Mouse (Mus musculus) heart, embryonic 13.5 days (tissue): Measurements from ENCODE around the gene Boc. TPM values are rescaled to one million over a fixed set of nuclear protein-coding genes. Genes with fewer than 3 reads are reported as not detected.
A peak's percentile ranks its signal among the peaks of the same experiment; 100 is the strongest.

Experiments used
- ATAC-seq: fragments of 200-750 bp; cut with Nextera tagmentation; 2 replicates; pipeline ENCODE4 v1.8.0; 2017; ENCODE audit warnings: moderate TSS enrichment; ENCODE audit not compliant: insufficient number of reproducible peaks, low FRiP score, low TSS enrichment; ENCODE audit errors: extremely low read depth
- H3K27ac ChIP-seq: fragments of 300-500 bp; sonication (generic); replicated peaks from 2 replicates; pipeline ENCODE4 v1.5.1; 2015; ENCODE audit warnings: moderate library complexity, mild to moderate bottlenecking, inconsistent platforms
- H3K27me3 ChIP-seq: fragments of 300-500 bp; sonication (generic); replicated peaks from 2 replicates; pipeline ENCODE4 v1.6.1; 2015; ENCODE audit warnings: mild to moderate bottlenecking, inconsistent platforms
- H3K36me3 ChIP-seq: fragments of 300-500 bp; sonication (generic); 2 replicates; pipeline ENCODE4 v1.6.1; 2015; ENCODE audit warnings: mild to moderate bottlenecking, inconsistent platforms
- H3K4me1 ChIP-seq: fragments of 300-500 bp; sonication (generic); 2 replicates; pipeline ENCODE4 v1.6.1; 2015; ENCODE audit warnings: inconsistent platforms
- H3K4me2 ChIP-seq: fragments of 300-500 bp; sonication (generic); 2 replicates; pipeline ENCODE4 v1.6.1; 2015; ENCODE audit warnings: inconsistent platforms, mild to moderate bottlenecking, moderate library complexity
- H3K4me3 ChIP-seq: fragments of 300-500 bp; sonication (generic); 2 replicates; pipeline ENCODE4 v1.5.1; 2015; ENCODE audit warnings: moderate library complexity, mild to moderate bottlenecking, inconsistent platforms
- H3K9ac ChIP-seq: fragments of 300-500 bp; sonication (generic); 2 replicates; pipeline ENCODE4 v1.6.1; 2015; ENCODE audit warnings: inconsistent platforms, mild to moderate bottlenecking, moderate library complexity
- H3K9me3 ChIP-seq: fragments of 300-500 bp; sonication (generic); 2 replicates; pipeline ENCODE4 v1.6.1; 2016; ENCODE audit warnings: inconsistent platforms
- WGBS: fragments of 180-500 bp; shearing (Covaris S2); methylation state at CpG from one replicate; pipeline ENCODE4 v1.1.7; 2015; ENCODE audit warnings: mixed read lengths; 5-methylcytosine and 5-hydroxymethylcytosine counted together
- polyA plus RNA-seq: library from polyadenylated mRNA; unstranded; fragments of >200 nt; fragmentation: Nextera tagmentation; extraction: Ambion mirVana; gene quantifications from 2 replicates; pipeline ENCODE4 v1.2.1, GENCODE M21; 2015

Gene Boc
- polyA plus RNA-seq, 1 experiment from 2014 or later, result 10.0 TPM

GRCm38 (mm10) chr16:44552036-44552435 lies 6.7 kb downstream of the Boc start:
- no peak overlapping the region for H3K9ac ChIP-seq
- 75% methylated on average over 2 of the region's 2 CpGs for WGBS
- no peak for ATAC-seq
- no peaks in the 10 kb centered on the region for H3K27me3 ChIP-seq
- H3K36me3 ChIP-seq, result peaks cover 12% of the 10 kb centered on the region
- H3K4me3 ChIP-seq, result no peak overlapping the region
- no peak overlapping the region for H3K27ac ChIP-seq
- no peak overlapping the region; the same call in 1 of the 2 replicates for H3K4me2 ChIP-seq
- H3K9me3 ChIP-seq, result no peaks in the 10 kb centered on the region
- peaks cover 64% of the 10 kb centered on the region for H3K4me1 ChIP-seq

GRCm38 (mm10) chr16:44551491-44551890 lies 7.2 kb downstream of the Boc start:
- Histone ChIP-seq H3K4me3 (no peak overlapping the region), H3K9me3 (no peaks in the 10 kb centered on the region), H3K9ac (no peak overlapping the region), H3K4me2 (no peak overlapping the region), H3K4me1 (peaks cover 63% of the 10 kb centered on the region), H3K27me3 (no peaks in the 10 kb centered on the region), H3K36me3 (peaks cover 12% of the 10 kb centered on the region), H3K27ac (no peak overlapping the region)
- 58% methylated on average over 5 of the region's 5 CpGs for WGBS
- no peak for ATAC-seq

DNA sequence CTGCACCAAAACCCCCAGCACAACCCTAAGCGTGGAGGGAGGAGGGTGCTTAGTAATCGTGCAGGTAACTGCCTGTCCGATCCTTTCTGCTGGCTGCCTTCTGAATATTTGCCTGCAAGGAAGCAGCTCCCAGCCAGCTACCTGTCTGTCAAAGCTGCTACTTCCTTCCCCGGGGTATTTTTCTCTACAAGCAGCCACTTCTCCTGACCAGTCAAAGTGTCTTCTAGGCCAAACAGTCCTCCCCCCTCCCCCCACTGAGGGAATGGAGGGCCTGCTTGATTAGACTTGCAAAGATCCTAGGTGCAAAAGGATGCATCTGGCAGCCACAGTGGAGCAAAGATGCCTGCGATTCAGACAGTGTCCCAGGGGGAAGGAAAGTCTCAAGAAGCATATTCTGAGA lies 7.9 kb downstream of the Boc start:
- 18% methylated on average over 5 of the region's 5 CpGs for WGBS
- H3K27ac ChIP-seq, result no peak overlapping the region
- no peak for ATAC-seq
- H3K9me3 ChIP-seq, result no peaks in the 10 kb centered on the region
- peaks cover 65% of the 10 kb centered on the region for H3K4me1 ChIP-seq
- no peak overlapping the region for H3K4me2 ChIP-seq
- no peak overlapping the region for H3K4me3 ChIP-seq
- peaks cover 12% of the 10 kb centered on the region for H3K36me3 ChIP-seq
- no peaks in the 10 kb centered on the region for H3K27me3 ChIP-seq
- H3K9ac ChIP-seq, result peak overlapping the region; percentile 50

DNA sequence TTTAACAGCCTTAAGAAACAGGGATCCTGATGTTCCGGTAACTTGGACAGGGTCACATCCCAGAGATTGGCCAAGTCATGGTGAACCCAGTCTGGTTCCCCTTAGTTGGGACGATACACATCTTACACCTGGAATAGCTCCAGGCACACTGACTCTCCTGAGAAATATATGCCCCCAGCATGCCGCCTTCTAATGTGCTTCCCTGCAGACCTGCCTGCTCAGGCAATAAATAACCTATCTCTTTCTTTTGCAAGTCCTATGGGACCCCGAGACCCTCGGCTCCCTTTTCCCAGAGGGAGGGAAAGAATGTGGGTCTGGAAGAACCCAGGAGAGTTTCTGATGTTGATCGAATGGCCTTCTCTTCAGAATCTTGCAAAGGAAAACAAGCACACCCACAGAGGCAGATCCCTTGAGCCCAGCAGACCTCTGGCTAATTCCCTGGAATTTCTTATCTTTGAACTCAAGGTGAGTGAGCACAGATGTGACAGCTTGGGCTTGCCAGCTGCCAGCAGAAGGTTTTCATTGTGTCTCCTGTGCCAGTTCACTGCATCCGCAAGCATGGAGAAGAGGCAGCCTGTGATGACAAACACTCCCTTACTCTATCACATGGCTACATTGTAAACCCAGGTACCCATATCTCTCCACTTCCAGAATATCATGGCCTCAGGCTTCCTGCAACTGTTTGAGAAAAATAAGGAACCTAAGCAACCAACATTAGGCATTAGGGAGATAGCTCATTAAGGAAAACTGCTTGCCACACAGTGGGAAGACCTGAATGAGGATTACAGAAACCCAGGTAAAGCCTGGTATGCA lies 8.6 kb downstream of the Boc start:
- Histone ChIP-seq H3K4me3 (no peak overlapping the region), H3K27ac (no peak overlapping the region; the same call in 1 of the 2 replicates), H3K9me3 (no peaks in the 10 kb centered on the region), H3K4me2 (0 out of 2 replicates have a peak overlapping the region, but pooled peaks have one; percentile 4), H3K4me1 (peaks cover 73% of the 10 kb centered on the region), H3K9ac (no peak overlapping the region), H3K36me3 (peaks cover 12% of the 10 kb centered on the region), H3K27me3 (no peaks in the 10 kb centered on the region)
- ATAC-seq, result no peak
- 26% methylated on average over 7 of the region's 7 CpGs for WGBS

GRCm38 (mm10) chr16:44549381-44549780 lies 9.3 kb downstream of the Boc start:
- no peaks in the 10 kb centered on the region for H3K9me3 ChIP-seq
- H3K4me2 ChIP-seq, result 0 out of 2 replicates have a peak overlapping the region, but pooled peaks have one; percentile 4
- peaks cover 12% of the 10 kb centered on the region for H3K36me3 ChIP-seq
- H3K9ac ChIP-seq, result no peak overlapping the region
- no peak overlapping the region for H3K4me3 ChIP-seq
- no peaks in the 10 kb centered on the region for H3K27me3 ChIP-seq
- no peak for ATAC-seq
- H3K27ac ChIP-seq, result no peak overlapping the region
- 64% methylated on average over 6 of the region's 6 CpGs for WGBS
- peaks cover 75% of the 10 kb centered on the region for H3K4me1 ChIP-seq

- 88% methylated on average over 1 of the region's 1 CpGs for WGBS
- H3K9me3 ChIP-seq, result no peaks in the 10 kb centered on the region
- no peak overlapping the region for H3K27ac ChIP-seq
- H3K4me1 ChIP-seq, result peaks cover 80% of the 10 kb centered on the region
- H3K36me3 ChIP-seq, result peaks cover 12% of the 10 kb centered on the region
- no peak overlapping the region for H3K4me2 ChIP-seq
- H3K9ac ChIP-seq, result no peak overlapping the region
- H3K4me3 ChIP-seq, result no peak overlapping the region
- no peak for ATAC-seq
- H3K27me3 ChIP-seq, result no peaks in the 10 kb centered on the region
Measured at GRCm38 (mm10) chr16:44547976-44548375, 10.7 kb downstream of the Boc start.

DNA sequence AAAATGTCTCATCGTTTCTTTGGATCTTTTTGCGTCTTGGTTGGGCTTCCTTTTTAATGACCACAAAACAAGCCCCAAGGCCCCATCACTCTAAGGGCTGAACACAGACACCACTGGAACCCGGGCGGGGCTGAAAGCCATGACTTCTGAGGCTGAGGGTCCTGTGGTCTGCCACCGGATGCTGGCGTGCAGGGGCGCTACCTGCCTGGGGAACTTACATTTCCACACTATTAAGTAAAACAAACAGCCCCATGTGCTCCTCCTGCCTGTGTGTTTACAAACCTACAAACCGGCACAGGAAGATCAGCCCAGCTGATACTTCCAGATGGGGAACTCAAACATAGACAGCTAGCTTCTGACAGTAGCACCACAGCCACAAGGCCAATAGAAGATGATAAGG lies 11.9 kb downstream of the Boc start:
- ATAC-seq, result no peak
- Histone ChIP-seq H3K9me3 (no peaks in the 10 kb centered on the region), H3K9ac (no peak overlapping the region), H3K4me2 (no peak overlapping the region), H3K4me3 (no peak overlapping the region), H3K36me3 (peaks cover 12% of the 10 kb centered on the region), H3K27ac (no peak overlapping the region), H3K27me3 (no peaks in the 10 kb centered on the region), H3K4me1 (peaks cover 81% of the 10 kb centered on the region)
- WGBS, result 73% methylated on average over 8 of the region's 8 CpGs

- no peak for ATAC-seq
- no peak overlapping the region for H3K9ac ChIP-seq
- H3K4me1 ChIP-seq, result peaks cover 81% of the 10 kb centered on the region
- no peaks in the 10 kb centered on the region for H3K9me3 ChIP-seq
- no peak overlapping the region for H3K4me2 ChIP-seq
- H3K27me3 ChIP-seq, result no peaks in the 10 kb centered on the region
- 67% methylated on average over 2 of the region's 2 CpGs for WGBS
- H3K27ac ChIP-seq, result no peak overlapping the region
- peaks cover 12% of the 10 kb centered on the region for H3K36me3 ChIP-seq
- no peak overlapping the region for H3K4me3 ChIP-seq
Measured at GRCm38 (mm10) chr16:44545939-44546338, 12.8 kb downstream of the Boc start.

GRCm38 (mm10) chr16:44545153-44545552 lies 13.5 kb downstream of the Boc start:
- no peak for ATAC-seq
- Histone ChIP-seq H3K9ac (no peak overlapping the region; the same call in 1 of the 2 replicates), H3K9me3 (no peaks in the 10 kb centered on the region), H3K4me2 (no peak overlapping the region), H3K27me3 (no peaks in the 10 kb centered on the region), H3K27ac (no peak overlapping the region), H3K36me3 (peaks cover 12% of the 10 kb centered on the region), H3K4me1 (peaks cover 78% of the 10 kb centered on the region), H3K4me3 (no peak overlapping the region)
- WGBS, result 50% methylated on average over 7 of the region's 7 CpGs

DNA sequence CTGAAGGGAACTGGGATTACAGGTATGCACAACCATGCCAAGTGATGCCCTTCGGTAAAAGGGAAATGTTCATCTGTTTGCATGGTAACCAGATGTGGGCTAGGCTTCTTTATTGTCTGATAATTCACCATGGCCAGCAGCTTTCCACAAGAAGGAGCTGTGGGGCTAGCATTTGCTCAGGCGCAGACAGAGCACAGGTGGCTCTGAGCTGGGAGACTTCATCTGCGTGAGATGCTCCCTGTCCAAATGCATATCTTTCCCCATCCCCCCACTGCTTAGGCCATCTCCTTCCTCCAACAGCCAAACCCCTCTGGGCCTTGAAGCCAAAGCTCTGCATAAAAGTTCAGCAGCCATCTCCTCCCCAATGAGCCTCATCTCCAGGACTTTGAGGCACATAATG lies 15.6 kb downstream of the Boc start:
- H3K4me3 ChIP-seq, result no peak overlapping the region
- H3K27me3 ChIP-seq, result no peaks in the 10 kb centered on the region
- no peak for ATAC-seq
- 0 out of 2 replicates have a peak overlapping the region, but pooled peaks have one; percentile 59 for H3K27ac ChIP-seq
- H3K4me1 ChIP-seq, result peaks cover 74% of the 10 kb centered on the region
- no peaks in the 10 kb centered on the region for H3K9me3 ChIP-seq
- H3K9ac ChIP-seq, result no peak overlapping the region
- peaks cover 3% of the 10 kb centered on the region; the same call in 1 of the 2 replicates for H3K36me3 ChIP-seq
- 60% methylated on average over 3 of the region's 3 CpGs for WGBS
- no peak overlapping the region for H3K4me2 ChIP-seq

DNA sequence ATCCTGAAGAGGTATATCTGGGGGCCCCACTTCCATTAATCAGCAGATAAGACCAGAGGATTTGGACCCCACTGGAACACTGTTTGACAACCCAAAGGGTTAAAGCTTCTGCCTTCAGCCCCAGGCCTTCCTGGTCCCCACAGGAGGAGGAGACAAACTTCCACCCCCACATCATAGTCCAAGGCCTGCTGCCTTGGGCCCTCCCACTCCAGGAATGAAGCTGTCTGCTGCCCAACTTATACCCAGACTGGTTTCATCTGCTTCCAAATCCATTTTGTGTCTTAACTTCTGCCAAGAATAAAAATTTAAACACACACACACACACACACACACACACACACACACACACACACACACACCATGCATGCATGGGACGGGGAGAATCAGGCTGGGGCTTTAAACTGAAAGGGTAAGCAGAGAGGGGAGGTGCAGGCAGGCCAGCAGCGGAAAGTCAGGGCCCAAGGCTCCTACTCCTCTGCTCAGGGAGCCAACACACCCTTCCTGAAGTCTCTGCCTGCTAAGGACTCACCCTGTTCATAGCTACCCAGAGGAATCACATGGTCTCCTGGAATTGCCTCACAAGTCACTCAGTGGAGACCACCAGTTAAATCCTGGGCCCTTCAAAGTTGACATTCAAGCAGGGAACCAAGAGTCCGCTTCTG lies 16.5 kb downstream of the Boc start:
- H3K27me3 ChIP-seq, result no peaks in the 10 kb centered on the region
- H3K9ac ChIP-seq, result peak overlapping the region; percentile 47; the same call in 1 of the 2 replicates
- H3K27ac ChIP-seq, result peak overlapping the region; percentile 59
- 61% methylated on average over 3 of the region's 3 CpGs for WGBS
- H3K36me3 ChIP-seq, result no peaks in the 10 kb centered on the region
- H3K9me3 ChIP-seq, result no peaks in the 10 kb centered on the region
- no peak overlapping the region for H3K4me2 ChIP-seq
- no peak for ATAC-seq
- no peak overlapping the region for H3K4me3 ChIP-seq
- peaks cover 71% of the 10 kb centered on the region for H3K4me1 ChIP-seq
